Mouse (Mus musculus) embryo, embryonic 9.5 days (tissue): ENCODE measurements around the gene Stag3.

Experiments used
- DNase-seq: peaks from one replicate; pipeline ENCODE4 v3.0.0-alpha.2; 2017; ENCODE audit errors: extremely low spot score

Gene Stag3

GRCm38 (mm10) chr5:138268980-138269379 lies 11.1 kb upstream of the Stag3 start:
- no peak for DNase-seq

GRCm38 (mm10) chr5:138271232-138271631 lies 8.8 kb upstream of the Stag3 start:
- no peak for DNase-seq

- peak; percentile 75 for DNase-seq
These were observed 7.6 kb upstream of the Stag3 start, which contains the start of gene Gal3st4 for GRCm38 (mm10) chr5:138272409-138272923. Gal3st4 (minus strand) TSS chr5:138272840.

- DNase-seq: no peak
These were observed 5.9 kb upstream of the Stag3 start for GRCm38 (mm10) chr5:138274186-138274585.

GRCm38 (mm10) chr5:138275216-138276050 lies 4.6 kb upstream of the Stag3 start:
- DNase-seq: peak; percentile 62

GRCm38 (mm10) chr5:138277994-138278393 lies 2.0 kb upstream of the Stag3 start:
- DNase-seq: no peak

GRCm38 (mm10) chr5:138280425-138280768 lies 357 bp downstream of the Stag3 start:
- DNase-seq: no peak

- no peak for DNase-seq
These were observed 789 bp downstream of the Stag3 start for GRCm38 (mm10) chr5:138280829-138281228.

- no peak for DNase-seq
These were observed 1.8 kb downstream of the Stag3 start for GRCm38 (mm10) chr5:138281798-138282197.

- DNase-seq: no peak
These were observed 3.5 kb downstream of the Stag3 start for GRCm38 (mm10) chr5:138283540-138283939.

GRCm38 (mm10) chr5:138287861-138288260 lies 7.8 kb downstream of the Stag3 start:
- no peak for DNase-seq

GRCm38 (mm10) chr5:138291638-138292037 lies 11.6 kb downstream of the Stag3 start:
- DNase-seq: no peak

- DNase-seq: no peak
These were observed 14.1 kb downstream of the Stag3 start for GRCm38 (mm10) chr5:138294158-138294557.

- DNase-seq: no peak
These were observed 19.6 kb downstream of the Stag3 start for GRCm38 (mm10) chr5:138299613-138300012.

GRCm38 (mm10) chr5:138312795-138313194 lies 32.8 kb downstream of the Stag3 start:
- no peak for DNase-seq

- DNase-seq: no peak
These were observed 61.6 kb downstream of the Stag3 start, which contains the start of gene Pvrig for GRCm38 (mm10) chr5:138341661-138342060. Pvrig (plus strand) TSS chr5:138341961.

- no peak for DNase-seq
These were observed 63.2 kb downstream of the Stag3 start for GRCm38 (mm10) chr5:138343216-138343615.
